Mouse (Mus musculus) frontal cortex, postnatal 36 days (tissue): ENCODE data around the gene Hoxd11.

Experiments
- DNase-seq, 2 experiments: peaks; one replicate each; pipeline ENCODE4 v3.0.0; 2022; ENCODE audit warnings: low spot score in 2 of 2

Gene Hoxd11

DNA sequence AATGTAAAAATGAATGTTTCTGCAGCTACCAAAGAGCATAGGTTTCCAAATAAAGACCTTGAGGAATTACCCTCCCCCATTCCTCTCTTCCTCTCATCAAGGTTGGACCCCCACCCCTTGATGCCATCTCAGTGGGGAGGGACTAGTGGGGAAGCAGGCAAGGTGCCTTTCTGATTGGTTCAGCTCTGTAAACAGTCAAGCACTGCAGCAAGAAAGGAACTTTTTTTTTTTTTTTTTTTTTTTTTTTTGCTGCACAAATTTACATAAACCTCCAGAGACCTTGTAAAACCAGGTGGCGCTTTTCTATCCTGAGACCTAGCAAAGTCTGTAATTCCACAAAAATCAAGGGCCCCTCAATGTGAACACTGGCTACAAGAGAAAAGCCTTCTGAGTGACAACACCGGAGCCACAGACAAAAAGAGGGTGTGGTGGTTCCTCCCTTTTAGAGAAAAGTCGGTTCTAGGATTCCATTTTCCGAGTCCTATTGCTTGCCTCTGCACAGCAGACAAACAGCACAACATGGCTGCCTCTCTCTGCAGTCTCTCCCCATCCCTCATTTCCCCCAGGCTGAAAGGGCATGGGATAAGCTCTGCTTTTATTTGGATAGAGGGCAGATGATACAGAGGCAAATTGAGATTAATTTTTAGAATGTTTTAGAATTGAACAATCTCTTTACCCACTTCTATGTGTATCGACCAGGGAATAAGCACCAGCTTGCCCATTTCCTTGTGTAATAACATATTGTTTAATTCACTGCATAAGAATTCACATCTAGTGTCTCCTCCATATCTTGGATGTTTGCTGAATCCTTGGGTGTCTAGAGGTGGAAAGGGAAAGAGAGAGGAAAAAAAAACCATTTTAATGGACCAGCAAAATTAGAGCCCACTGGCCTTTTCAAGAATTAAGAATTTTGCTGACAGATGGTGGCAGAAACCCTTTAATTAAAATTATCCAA, 30.4 kb downstream of the Hoxd11 start:
- no peak for DNase-seq

DNA sequence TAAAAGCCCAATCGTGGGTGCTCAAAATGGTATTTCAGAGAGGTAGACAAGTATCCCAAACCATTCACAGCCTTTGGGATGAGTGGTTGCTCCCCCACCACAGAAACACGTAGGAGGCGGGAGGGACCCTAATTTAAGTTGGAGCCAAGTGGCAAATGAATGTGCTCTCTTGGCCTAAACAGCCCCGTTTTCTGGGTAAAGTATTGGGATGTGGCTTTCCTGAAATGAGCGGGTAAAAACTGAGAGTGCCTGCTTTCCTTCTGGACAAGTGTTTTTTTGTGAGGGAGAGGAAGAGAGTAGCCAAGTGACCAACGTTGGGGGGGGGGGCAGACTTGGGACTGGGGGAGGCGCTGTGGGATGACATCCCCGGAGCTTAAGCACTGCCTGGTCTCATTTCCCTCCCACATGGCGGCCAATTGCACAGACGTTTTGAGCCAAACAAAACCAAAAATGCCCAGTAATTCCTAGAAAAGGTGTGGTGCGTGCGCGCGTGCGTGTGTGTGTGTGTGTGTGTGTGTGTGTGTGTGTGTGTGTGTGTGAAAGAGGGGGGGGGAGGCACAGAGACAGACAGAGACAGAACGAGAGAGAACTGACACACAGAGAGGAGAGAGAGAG, 31.7 kb downstream of the Hoxd11 start:
- no peak for DNase-seq

DNA sequence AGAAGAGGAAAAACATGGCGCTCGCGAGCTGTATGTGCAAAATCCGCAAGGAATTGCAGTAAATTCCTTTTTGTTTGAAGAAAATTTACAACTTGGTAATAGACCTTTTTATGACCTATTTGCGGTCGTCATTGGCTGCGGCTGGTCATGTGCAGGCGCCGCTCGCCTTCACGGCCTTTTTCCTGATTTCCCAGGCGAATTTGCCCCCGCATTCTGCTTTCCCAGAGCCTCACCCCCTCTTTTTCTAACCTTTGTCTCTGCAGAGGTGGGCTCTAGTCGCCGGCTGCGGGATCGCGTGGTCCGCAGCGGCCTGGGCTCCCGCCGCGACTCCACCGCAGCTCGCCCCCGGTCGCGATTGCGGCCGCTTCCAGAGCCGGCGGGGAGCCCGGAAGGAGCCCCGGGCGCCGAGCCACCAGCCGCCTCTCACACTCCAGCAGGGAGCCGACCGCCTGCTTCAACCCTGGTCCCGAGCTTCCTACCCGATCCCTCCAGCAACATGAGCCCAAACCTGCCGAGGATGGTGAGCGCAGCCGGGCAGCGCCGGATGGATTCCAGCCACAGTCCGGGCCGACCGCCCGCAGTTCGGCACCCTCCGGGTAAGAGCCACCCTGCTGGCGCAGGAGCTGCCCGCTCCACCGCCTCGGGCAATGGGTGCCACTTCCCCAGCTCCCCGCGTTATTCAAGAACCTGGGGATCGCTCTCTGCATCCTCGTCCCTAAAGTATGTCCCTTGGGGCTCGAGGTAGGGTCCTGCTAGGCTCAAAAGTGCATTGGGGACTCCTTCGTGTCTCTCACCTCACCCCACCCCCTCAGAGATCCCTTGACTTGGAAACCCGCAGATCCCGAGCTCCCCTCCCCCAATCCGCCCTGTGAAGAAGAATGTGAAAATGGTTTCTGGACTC, 32.6 kb downstream of the Hoxd11 start, which contains the start of the genes Hoxd3 and Hoxd4:
Gene Hoxd3 (plus strand): TSS at position 207 of the 901 bp plus-strand sequence.
Gene Hoxd4 (plus strand): TSS at position 209 of the 901 bp plus-strand sequence.
- no peak for DNase-seq

DNA sequence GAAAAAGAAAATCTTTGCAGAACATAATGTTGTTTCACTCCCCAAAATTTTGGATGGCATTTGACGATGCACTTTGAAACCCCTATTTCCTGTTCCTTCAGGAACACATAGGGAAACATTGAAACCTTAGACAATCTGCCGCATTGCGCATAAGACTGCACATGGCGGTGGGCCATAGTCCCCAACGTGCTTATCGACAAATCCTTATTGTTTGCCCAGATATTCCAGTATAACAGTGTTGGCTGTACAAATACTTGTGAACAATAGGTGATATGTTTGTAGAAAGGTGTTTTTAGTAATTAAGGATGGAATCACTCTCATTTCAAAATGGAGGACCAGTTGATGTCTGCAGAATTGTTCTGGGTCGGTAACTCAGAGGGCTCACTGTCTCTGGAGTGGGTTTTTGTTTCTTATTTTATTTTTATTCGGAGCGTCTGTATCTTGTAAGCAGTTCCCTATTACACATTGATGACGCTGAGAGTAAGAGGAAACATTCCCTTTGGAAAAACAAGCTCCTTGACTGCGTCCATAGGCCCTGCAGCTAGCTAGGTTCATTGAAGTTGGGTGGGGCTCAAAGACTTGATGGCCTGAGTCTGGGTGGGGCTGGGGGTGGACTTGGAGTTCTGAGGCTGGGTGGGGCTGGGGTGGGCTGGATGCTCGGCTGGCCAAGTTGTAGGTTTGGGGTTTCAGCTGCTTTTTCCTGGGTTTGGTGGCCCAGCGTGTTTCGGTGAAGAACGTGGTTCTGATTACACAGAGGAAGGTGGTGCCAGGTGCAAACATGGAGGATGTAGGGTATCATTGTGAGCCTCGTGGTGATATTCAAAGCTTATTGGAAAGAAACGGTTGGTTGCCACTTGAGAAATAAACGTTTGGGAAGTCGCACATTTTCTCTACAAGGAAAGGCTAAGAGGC, 34.1 kb downstream of the Hoxd11 start:
- DNase-seq = no peak

- DNase-seq = no peak
Measured at GRCm38 (mm10) chr2:74714156-74714789, 34.9 kb downstream of the Hoxd11 start.

DNA sequence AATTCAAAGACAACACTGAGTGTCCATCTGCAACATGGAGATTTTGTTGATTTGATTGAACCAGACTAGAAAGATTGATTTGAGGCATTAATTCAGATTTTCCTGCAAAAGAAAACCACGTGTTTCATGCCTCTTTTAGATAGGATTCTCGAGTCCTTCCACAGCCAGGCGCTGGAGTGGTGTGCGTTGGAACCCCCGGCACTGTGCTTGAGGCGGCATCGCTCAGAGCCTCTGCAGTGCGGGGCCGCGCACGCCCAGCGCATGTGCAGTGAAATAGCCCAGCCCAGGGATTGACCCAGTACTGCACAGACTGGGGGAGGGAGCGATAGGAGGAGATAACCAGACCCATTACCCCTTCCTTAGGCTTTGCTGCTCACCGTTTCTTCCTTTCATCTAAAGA, 35.5 kb downstream of the Hoxd11 start:
- DNase-seq = no peak

GRCm38 (mm10) chr2:74715504-74716241, 36.3 kb downstream of the Hoxd11 start:
- peak; percentile 72 to 76 for DNase-seq

GRCm38 (mm10) chr2:74720384-74720783, 41.0 kb downstream of the Hoxd11 start:
- DNase-seq = no peak

DNA sequence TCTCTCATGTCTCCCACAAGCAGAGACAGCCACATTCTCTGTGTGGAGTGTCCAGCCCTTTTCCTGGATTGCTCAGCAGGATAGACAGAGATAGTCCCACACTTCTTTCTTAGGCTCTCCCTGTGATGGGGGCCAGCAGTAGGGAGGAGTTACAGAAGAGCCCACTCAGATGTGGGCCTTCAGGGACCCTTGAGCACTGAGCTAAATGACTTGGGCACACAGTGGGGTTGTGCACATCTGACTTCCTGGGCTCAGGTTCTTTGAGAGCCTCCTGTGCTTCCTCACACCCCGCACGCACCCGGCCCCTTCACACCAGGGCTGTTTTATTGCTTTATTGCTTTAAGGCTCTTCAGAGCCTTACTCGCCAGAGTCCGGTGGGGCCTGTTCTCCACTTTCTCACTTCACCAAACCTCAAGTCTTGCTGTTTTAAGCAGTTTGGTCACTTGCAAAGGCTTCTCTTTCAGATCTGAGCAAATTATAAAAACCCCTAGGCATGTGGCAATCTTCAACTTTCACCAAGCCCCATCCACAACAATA, 41.7 kb downstream of the Hoxd11 start:
- no peak for DNase-seq

GRCm38 (mm10) chr2:74721882-74722281, 42.5 kb downstream of the Hoxd11 start:
- DNase-seq = no peak

DNA sequence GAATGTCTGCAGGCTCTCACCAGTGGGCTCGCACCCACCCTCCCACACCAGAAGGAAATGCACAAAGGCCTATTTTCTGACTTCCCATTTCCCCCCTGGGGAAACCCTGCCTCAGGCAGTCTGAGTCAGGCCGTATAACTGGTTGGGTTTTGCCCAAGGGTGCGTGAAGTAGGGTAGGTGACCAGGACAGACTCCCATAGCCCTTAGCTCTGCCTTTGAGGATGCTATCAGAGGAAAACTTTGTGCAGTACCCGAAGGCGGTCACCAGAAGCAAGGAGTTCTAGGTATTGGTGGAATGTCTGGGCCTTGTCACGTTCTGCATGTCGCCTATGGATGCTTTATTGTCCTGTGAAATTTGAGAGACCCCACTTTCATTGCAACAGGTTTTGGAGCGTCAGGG, 43.6 kb downstream of the Hoxd11 start:
- no peak for DNase-seq

GRCm38 (mm10) chr2:74724244-74725015, 45.1 kb downstream of the Hoxd11 start:
- no peak for DNase-seq

GRCm38 (mm10) chr2:74725171-74725570, 45.8 kb downstream of the Hoxd11 start:
- DNase-seq = no peak

GRCm38 (mm10) chr2:74726551-74726950, 47.2 kb downstream of the Hoxd11 start, which contains the start of gene Gm28230:
TSS of gene Gm28230 (plus strand) at chr2:74726728.
- DNase-seq = no peak

DNA sequence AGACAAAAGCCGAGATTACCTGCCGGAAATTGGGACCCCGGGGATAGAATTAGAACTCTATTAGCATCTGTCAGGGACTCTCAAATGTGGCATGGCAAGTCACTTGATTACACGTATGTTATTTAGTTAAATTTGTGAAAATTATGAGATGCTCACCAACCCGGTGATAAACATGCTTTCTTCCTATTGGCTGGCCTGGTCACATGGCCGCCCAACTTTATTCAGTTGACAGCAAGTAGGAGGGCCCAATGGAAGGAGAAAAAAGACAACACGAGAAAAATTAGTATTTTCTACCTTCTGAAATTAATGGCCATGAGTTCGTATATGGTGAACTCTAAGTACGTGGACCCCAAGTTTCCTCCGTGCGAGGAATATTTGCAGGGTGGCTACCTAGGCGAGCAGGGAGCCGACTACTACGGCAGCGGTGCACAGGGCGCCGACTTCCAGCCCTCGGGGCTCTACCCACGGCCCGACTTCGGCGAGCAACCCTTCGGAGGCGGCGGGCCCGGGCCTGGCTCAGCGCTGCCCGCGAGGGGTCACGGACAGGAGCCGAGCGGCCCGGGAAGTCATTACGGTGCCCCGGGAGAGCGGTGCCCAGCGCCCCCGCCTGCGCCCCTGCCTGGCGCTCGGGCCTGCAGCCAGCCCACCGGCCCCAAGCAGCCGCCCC, 47.7 kb downstream of the Hoxd11 start:
- no peak for DNase-seq

GRCm38 (mm10) chr2:74727640-74728302, 48.4 kb downstream of the Hoxd11 start:
- DNase-seq = no peak

DNA sequence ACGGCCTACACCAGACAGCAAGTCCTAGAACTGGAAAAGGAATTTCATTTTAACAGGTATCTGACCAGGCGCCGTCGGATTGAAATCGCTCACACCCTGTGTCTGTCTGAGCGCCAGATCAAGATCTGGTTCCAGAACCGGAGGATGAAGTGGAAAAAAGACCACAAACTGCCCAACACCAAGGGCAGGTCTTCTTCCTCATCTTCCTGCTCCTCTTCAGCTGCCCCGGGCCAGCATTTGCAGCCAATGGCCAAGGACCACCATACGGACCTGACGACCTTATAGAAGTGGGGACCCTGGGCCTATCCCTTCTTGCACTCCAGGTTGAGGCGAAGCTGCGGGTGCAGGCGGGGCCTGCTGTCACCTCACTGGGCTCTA, 48.9 kb downstream of the Hoxd11 start:
- DNase-seq = no peak
